Mouse (Mus musculus) forelimb bud, embryonic 11.5 days (tissue): ENCODE measurements around the gene Apbb2.
A peak's percentile ranks its signal among the peaks of the same experiment; 100 is the strongest.

ENCODE experiments used
- DNase-seq: peaks from one replicate; pipeline ENCODE4 v3.0.0-alpha.2; 2012; ENCODE audit warnings: low read depth, low spot score

Apbb2 gene

DNA sequence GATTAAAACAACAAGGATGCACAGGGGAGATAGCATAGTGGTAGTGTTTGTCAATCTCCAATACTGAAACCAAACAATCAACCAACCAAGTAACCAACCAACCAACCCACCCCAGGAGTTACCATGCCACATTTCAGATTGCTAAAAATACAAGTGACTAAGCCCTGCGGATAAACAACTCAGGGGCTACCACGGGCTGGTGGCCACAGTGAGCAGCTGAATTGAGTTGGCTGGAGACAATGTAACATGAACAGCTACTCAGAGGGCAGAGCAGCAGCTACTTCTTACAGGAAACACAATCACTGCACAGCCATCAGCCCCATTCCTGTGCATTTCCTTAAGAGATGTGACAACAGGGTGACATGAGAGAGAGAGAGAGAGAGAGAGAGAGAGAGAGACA is 274.4 kb downstream of the Apbb2 start:
- DNase-seq = no peak

- DNase-seq = no peak
These were observed 276.3 kb downstream of the Apbb2 start for GRCm38 (mm10) chr5:66342285-66342684.

DNA sequence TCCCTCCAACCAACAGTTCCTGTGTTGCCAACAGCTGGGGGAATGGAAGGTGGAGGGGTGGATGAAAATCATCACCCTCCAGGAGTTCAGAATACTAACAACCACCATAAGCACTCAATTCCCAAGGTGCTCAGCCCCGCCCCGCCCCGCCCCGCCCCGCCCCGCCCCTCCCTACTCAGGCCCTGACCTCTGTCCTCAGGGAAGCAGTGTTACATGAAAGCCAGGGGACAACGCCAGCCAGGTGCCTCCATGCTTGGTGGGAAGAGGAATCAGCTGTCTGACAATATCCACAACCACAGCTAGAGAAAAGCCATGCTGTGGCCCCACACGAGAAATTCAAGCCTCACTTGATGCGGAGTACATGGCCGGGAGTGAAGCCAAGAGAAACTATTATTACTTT is 276.7 kb downstream of the Apbb2 start:
- no peak for DNase-seq

GRCm38 (mm10) chr5:66340356-66341102 is 278.1 kb downstream of the Apbb2 start:
- DNase-seq = no peak

GRCm38 (mm10) chr5:66338583-66338982 is 280.0 kb downstream of the Apbb2 start:
- DNase-seq = peak; percentile 46

DNA sequence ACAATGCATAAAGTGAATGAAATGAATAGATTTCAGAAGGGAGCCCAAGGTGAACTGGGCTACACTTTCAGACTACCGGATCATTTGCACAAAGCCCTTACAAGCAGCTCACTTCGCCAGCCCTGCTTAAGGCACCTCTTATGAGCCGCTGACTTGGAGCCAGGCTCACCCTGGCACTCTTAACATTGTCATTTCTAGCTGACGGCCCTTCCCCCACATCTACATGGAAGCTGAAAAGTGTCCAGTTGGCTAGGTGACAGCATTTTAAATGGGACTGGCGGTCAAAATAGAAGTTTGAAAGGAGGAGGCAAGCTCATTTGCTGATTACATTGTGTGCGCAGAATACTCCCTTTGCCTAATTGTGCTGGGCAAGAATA is 280.6 kb downstream of the Apbb2 start:
- DNase-seq = no peak

DNA sequence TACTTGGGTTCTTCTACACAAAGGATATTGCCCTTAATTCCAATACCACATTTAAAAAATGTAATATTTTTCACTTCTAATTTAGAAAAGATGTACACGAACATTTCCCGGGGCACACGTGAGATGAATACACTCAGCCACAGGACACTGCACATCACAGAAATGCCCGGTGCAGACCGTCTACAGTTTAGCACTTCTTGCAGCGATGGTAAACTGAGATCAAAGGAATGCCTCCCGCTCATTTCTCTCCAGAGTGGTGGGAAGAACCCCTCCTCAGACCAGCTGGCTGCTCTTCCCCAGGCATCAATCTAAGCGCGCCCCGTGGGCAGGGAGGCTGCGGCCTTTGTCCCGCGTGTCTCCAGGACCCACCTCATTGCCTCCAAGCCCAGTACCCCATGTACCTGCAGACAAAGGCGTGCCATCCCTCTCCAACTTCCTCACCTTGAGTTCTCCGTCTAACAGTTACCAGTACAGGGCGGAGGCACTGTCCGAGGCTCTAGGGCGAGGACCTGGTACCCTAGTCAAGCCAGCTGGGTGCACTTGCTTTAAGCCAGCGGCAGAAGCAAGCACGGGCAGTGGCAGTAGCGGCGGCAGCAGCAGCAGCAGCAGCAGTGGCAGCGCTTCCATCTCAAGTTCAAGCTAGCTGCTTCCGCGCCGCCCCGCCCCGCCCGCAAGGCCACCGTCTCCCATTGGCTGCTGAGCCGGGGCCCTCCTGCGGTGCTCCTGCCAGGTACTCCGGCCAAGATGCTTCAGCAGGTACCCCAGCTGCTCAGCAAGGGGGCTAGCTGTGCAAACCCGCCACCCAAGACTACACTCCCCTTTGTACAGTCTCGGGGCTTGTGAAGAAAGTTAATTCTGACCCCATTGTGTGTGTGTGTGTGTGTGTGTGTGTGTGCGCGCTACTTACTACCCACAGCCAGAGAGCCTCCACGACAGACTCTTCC is 281.3 kb downstream of the Apbb2 start:
- peak; percentile 40 for DNase-seq

- DNase-seq = no peak
These were observed 287.8 kb downstream of the Apbb2 start for GRCm38 (mm10) chr5:66330806-66331205.

DNA sequence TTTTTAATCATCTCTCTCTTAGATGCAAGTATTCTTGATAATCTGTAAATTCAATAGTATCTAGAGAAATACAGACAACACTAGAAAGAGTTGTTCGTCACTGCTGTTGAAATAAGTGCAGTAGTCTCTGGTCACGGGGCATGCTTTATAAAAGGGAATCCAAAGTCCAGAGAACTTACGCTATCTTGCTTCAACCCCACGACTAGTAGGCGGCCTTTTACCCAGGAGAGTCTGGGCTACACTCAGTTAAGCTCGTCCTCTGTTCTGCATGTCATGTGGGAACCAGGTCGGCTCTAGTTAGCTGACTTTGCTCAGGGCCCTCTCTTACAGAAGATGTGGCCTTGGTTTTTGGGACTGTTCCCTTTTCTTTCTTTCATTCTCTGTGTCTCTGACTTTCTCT is 289.8 kb downstream of the Apbb2 start:
- DNase-seq = no peak

GRCm38 (mm10) chr5:66327949-66328726 is 290.4 kb downstream of the Apbb2 start:
- DNase-seq = no peak

DNA sequence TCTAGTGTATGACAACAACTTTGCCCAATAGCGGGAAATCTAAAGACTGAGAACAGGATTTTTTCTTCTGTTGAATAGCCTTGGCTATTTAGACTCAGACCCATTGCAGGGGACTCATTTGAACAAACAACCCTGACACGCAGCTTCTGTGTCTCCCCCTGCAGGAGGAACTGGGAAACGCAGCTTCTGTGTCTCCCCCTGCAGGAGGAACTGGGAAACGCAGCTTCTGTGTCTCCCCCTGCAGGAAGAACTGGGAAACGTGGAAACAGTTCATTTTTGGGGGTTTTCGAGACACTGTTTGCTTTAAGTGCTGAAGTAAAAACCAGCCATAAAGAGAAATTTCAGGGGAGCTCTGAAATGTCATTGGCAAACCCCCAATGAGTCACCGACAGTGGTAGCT is 292.2 kb downstream of the Apbb2 start:
- no peak for DNase-seq

DNA sequence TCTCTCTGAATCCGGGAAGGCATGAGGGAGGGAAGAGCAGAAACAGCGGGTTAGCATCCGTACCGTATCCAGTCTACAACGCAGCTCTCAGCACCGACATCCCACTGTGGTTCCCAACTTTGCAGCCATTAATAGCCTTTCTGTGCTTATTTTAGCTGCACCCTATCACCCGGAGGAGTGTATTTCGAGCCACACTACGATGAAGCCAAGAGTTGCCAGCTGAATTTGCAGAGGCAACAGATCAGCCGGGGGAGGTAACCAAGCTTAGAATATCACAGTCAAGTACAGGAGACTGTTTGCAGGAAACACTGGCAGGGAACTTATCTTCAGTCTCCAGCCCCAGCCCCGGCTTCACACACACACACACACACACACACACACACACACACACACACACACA is 295.0 kb downstream of the Apbb2 start:
- DNase-seq = no peak

GRCm38 (mm10) chr5:66323131-66323530 is 295.5 kb downstream of the Apbb2 start:
- DNase-seq = no peak

- no peak for DNase-seq
These were observed 298.7 kb downstream of the Apbb2 start for GRCm38 (mm10) chr5:66319827-66320404.

GRCm38 (mm10) chr5:66319341-66319740 is 299.2 kb downstream of the Apbb2 start:
- DNase-seq = peak; percentile 14

- no peak for DNase-seq
These were observed 302.8 kb downstream of the Apbb2 start for GRCm38 (mm10) chr5:66315791-66316190.

DNA sequence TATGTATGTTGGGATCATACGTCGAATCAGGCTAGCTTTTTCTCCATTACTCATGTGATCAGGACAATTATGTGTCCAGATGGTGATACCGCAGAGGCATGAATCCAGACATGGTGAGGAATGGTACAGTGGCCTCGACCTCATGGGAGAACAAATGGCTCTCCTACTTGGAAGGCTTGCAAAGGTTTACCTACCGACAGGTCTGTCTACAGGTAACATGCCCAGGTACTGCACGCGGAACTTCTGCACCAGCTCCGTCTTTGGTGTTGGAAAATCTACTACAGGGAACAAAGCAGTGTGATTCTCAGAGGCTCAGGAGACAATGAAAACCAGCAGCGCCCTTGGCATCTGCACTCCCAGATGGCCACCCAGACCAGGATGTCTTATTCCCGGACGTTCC is 307.8 kb downstream of the Apbb2 start:
- DNase-seq = no peak

GRCm38 (mm10) chr5:66310328-66310727 is 308.3 kb downstream of the Apbb2 start:
- no peak for DNase-seq

DNA sequence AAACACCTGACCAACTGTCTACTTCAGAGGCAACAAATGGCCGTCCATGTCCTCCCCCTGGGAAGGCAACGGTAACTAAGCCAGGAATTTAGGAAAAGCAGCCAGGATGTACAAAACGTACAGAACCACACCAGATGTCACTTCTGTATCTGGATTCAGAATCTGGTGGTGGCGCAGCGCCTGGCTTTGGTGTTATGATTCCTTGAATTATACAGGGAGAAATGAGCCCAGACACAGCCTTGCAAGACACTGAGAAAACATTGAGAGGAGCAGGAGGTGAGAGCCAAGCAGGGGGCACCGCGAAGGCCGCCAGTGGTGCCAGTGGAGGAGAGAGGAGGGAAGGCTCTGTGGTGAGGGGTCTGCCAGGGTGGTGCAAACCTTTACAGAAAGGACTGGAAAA is 313.1 kb downstream of the Apbb2 start:
- DNase-seq = no peak

DNA sequence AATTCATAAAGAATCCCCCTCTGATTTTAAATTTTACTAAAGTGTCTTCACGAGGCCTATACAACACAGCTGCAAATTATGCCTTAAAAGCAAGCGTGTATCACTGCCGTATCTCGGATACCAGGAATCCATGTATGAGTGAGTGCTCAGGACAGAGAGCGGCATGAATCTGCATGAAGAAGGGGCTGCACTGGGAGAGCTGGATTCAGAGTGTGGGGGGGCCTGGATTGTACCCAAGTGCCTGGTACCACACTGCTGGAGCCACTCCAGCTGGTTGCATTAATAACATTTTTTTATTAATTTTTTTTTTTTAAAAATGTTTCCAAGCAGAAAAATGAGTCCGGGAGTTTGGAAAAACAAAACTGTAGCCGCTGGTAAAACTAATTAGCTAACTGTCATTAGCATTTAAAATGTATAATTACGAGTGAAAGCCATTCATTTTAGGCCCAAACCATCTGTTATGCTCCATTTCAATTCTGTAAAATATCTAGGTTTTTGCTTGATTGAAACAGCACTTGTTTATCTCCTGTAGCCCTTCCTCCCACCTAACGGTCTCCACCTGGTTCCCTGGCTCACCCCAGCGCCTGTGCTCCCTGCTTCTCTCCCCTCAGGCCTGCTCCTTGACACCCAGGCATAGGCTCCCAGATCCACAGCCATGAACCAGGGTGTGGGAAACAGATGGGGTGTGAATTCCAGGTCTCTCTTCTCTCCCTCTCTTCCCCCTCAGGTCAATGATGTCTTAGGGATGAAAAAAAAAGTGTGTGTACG is 314.1 kb downstream of the Apbb2 start:
- no peak for DNase-seq

DNA sequence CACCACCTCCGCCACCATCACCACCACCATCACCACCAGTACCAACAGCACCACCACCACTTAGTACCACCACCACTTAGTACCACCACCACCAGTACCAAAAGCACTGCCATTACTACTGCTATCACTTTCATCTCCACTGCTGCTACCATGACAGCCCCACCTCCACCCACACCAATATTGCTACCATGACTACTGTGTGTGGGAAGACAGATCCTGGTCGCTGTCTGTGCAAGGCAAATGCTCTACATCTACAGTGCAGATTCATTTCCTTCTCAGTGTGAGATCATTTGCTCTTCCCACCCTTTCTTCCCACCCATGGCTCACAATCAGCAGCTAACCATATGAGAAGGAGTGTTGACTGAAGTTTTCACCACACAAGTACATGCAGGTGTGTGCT is 315.7 kb downstream of the Apbb2 start:
- DNase-seq = no peak
